Mouse (Mus musculus): ENCODE data around the gene Foxb2.
"Not testable (repeated sequence)": the region's sequence is repeated elsewhere in the genome, so short reads cannot be mapped to it uniquely, and the experiment has no call there.

The Foxb2 gene

DNA sequence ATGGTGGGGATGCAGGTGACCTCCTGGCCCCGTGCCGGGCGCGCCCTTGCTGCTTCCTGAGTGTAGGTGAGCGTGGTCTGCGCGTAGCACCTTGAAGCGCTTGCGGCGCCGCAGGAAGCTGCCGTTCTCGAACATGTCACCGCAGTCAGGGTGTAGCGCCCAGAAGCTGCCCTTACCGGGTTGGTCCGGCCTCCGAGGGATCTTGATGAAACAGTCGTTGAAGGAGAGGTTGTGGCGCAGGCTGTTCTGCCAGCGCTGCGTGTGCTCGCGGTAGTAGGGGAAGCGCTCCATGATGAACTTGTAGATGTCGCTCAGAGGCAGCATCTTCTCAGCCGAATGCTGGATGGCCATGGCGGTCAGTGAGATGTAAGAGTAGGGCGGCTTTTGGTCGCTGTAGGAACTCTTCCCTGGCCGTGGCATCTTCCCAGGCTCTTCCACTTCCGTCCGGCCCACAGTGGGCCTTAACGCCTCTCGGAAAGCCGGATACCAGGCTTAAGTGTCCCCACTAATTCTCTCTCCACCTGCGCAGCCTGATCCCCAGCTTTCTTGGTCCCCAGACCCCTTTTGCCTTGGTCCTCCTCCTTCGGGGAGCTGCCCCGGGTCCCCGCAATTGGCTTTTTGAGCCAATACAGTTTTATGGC is at the start of gene Foxb2:
Foxb2 (minus strand) TSS at position 585 of the 641 bp plus-strand sequence.
- DNase-seq (ENCODE audit: low spot score): no peak

DNA sequence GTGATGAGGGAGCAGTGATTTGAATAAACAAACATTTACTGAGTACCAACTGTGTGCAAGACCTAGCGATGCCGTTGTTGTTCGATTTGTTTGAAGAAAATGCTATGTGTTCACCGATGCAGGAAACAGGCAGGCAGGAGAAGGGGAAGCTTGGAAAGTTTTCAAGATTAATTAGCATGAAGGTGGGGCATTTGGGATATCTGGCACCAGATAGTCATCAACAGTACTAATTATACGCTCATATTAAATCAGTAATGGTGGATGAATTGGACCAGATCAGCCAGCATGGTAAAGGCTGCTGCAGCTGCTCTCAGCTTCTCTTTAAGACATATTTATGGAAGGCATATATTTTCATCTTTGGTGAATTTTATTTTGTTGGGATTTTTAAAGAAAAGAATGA is 37.9 kb upstream of the Foxb2 start:
- no peak for DNase-seq (ENCODE audit: low spot score)

DNA sequence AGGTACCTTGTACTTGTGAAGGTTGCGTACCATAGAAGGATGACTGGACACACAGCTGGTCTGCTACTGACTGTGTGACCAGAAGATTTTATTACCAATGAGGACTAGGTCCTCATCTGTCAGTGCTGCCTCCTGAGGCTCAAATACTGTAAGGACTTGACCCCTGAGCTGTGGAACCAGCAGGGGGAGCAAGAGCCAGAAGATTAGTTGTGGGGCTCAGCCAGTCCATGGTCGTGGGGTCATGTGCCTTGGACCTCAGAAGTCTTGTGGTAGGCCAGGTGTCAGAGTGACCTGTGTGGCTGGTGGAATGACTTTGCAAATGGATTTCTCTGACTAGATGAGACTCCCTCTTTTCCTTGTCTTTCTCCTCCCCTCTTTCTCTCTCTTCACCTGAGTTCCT is 29.5 kb upstream of the Foxb2 start:
- peak; percentile 2 for DNase-seq (ENCODE audit: low spot score)

GRCm38 (mm10) chr19:16899716-16900115 is 26.1 kb upstream of the Foxb2 start:
- no peak for DNase-seq (ENCODE audit: low spot score)

DNA sequence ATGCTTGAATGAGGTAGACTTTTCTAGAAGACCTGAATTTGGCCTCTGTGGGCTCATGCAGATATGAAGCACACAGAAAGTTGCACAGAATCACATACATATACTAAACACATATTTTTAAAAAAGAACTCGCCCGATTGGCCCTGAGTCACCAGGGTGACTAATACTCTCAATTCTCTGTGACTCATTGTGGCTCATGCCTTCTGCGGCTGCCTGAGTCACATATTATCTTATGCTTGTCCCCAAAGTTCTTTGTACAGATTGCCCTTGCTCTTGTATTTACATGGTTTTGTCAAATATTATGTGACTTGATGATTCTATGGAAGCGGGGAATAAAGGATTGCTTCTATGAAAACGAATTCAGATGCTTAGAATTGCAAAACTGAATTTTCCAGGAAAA is 25.0 kb upstream of the Foxb2 start:
- DNase-seq (ENCODE audit: low spot score): no peak

DNA sequence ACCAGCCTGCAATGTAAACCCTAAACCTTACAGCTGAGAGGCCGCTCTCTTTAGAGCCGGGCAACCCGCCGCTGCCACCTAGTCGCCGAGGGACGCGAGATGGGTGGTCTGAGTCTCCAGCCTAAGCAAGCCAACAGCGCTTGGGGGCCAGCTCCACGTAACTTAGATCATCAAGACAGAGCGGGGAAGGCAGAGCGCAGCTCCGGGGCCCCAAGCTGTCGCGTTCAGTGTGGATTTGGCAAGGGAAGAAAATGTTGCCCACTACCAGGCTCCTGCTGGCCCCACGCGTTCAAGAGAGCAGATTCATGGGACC is 2.8 kb upstream of the Foxb2 start:
- DNase-seq (ENCODE audit: low spot score): no peak

DNA sequence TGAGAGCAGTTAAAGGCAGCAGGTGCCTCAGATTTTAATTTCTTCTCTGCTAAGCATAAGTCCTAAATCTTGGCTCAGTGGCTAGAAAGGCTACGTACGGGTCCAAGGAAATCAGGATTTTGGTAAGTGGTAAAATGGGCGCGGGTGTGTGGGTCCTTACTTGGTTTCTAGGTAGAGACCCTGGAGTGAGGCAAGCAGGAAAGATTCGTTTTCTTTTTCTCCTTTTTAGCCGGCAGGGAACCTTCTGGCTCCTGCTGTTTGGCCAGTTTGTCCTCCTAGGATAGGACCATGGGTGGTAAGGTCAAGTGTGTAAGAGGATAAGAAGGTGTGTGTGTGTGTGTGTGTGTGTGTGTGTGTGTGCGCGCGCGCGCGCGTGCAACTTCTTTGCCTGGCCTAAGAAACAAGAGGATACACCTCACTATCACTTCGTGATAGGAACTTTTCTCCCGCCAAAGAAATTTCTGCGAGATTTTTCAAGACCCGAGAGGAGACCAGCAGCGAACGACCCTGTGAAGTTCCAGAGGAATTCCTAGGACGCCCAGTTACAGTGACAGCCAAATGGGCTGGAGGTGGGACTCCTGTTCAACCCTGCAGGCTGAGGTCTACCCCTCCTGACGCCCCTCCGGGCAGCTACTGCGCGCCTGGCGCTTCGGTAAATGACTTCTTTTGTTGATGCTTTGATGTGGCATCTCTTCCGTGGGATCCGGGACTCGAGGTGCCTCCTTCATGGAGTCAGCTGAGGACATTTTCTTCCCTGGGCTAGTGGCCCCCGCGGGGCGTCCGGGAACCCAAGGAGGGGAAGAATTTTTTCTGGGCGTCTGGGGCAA is 2.2 kb upstream of the Foxb2 start:
- no peak for DNase-seq (ENCODE audit: low spot score)

GRCm38 (mm10) chr19:16874991-16875540 is 1.5 kb upstream of the Foxb2 start:
- DNase-seq (ENCODE audit: low spot score): no peak

GRCm38 (mm10) chr19:16873942-16874861 is 597 bp upstream of the Foxb2 start:
- DNase-seq (ENCODE audit: low spot score): no peak

DNA sequence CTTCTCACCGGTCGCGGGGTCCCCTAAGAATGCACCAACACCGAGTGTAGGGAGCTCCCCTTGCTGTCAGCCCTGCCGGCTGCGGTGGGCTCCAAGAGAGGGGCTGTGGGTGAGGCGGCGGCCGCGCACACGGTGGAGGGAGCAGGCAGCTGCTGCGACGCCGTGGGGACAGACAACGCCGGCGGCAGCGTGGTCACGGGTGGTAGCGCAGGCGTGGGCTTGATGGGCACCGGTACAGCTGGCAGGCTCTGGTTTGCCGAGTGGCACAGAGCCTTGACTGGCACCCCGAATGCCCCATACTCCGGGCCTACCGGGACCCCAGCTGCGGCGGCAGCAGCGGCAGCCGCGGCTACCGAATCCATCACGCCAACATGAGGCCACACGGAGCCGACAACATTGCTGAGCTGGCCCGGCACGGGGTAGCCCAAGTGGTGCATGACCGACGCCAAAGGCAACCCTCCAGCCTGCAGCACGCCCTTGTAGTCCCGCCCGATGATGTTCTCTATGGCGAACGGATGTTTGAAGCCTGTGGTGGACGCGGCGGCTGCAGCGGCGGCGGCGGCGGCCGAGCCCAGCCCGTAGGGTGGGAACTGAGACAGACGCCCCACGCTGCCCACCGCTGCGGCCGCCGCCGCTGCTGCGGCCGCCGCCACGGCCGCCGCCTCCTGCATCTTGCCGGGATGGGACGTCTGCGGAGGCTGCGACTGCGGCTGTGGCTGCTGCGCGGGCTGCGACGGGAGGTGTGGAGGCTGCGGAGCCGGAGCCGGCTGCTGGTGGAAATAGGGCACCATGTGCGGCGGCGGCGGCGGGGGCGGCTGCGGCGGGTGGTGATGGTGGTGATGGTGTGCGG is 1.0 kb downstream of the Foxb2 start:
- DNase-seq (ENCODE audit: low spot score): peak; percentile 1

- DNase-seq (ENCODE audit: low spot score): no peak
These were observed 2.3 kb downstream of the Foxb2 start for GRCm38 (mm10) chr19:16871192-16871760.

DNA sequence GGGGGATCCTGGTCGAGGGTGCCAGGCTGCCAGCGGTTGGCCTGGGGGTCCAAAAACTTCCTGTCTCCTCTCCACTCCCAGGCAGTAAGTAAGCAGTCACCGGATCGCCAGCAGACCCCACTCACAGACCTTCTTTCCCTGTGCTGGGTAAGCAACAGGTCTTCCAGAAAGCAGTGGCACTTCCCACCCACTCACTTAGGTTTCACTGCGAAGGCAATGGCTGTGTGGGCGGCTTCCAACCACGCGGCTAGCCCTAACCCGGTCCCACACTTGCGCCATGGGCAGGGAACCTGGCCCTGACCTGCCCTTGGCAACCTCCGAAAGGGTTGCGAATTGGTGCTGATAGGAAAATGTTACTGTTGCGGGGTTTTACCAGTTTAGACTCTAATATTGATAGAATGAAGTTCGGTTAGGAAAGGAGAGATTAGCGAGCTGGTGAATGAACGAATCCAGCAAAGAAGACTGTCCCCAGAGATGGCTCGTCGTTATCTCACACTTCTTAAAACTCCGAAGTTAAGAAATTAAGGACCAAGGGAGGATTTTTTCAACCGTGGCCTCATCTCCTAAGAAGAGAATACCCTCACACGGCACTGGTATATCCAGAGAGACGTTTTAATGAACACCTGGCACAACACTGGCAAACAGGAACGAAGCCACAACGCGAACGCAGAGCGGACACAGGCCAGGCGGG is 3.0 kb downstream of the Foxb2 start:
- no peak for DNase-seq (ENCODE audit: low spot score)

DNA sequence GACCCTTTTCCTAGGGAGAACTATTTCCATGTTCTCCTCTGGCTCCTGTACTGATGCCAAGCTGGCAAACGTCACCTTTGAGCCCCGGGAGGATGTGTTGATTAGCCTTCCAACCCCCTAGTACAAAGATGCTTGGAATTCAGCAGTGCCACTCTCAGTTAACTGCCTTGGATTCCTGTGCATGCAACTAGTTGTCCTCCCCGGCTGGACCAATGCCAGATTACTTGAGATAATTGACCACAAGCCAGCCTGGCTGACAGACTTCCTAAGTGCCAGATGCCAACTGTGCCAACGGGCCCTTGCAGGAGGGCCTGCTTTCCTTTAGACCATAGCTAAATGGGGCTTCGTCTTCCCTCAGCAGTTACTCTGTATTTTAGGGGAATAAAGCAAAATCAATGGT is 5.1 kb downstream of the Foxb2 start:
- DNase-seq (ENCODE audit: low spot score): no peak

DNA sequence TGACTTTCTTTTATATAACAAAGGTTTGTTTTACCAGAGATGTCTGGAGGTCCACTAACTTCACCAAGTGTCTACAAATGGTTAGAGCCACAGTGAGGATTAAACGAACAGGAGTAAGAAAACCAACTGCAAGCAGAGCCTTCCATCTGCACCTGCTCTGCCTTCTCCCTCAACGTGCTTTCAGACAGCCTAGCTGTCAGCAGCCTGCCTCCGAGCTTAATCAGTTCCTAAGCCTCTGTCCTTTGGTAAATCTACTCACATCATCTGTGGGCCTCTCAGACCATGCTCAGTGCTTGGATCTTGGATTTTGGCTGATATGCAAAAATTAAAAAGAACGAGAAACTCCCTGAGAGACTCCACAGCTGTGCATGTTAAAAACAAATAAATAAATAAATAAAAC is 15.0 kb downstream of the Foxb2 start:
- no peak for DNase-seq (ENCODE audit: low spot score)

DNA sequence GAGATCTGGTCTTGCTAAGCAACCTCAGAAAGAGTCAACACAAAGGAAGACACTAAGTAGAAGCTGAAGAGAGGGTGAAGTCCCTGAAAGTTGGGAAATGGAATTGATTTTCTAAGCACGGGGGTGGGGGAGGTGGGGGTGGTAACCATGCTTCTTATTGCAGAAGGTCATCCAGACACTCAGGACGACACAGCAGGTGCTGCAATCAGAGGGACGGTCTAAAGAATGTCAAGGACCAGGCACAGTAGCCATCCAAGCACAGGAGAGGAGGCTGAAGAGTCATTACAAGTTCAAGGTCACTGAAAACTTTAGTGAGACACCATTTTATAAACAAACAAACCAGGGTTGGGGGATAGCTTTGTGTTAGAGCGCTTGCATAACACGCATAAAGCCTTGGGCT is 16.9 kb downstream of the Foxb2 start:
- no peak for DNase-seq (ENCODE audit: low spot score)

- not testable (repeated sequence) for DNase-seq (ENCODE audit: low spot score)
These were observed 29.5 kb downstream of the Foxb2 start for GRCm38 (mm10) chr19:16844091-16844490.

- DNase-seq (ENCODE audit: low spot score): no peak
These were observed 31.9 kb downstream of the Foxb2 start for GRCm38 (mm10) chr19:16841516-16842249.

GRCm38 (mm10) chr19:16841001-16841400 is 32.6 kb downstream of the Foxb2 start:
- no peak for DNase-seq (ENCODE audit: low spot score)

GRCm38 (mm10) chr19:16827657-16828056 is 45.9 kb downstream of the Foxb2 start:
- no peak for DNase-seq (ENCODE audit: low spot score)

GRCm38 (mm10) chr19:16825228-16825627 is 48.4 kb downstream of the Foxb2 start:
- no peak for DNase-seq (ENCODE audit: low spot score)
